Mouse (Mus musculus) small intestine, adult 2 months (tissue): ENCODE measurements at regions not wholly inside any gene's neighbourhood (a gene's known extent, or its start where the extent isn't known, plus 50 kb on each side); places are given as distances from the start of the nearest gene placed in this dataset.

Experiments used
- CTCF ChIP-seq: fragments of 200-500 bp; IDR thresholded peaks from 2 replicates; pipeline ENCODE4 v1.5.1; 2012; ENCODE audit warnings: low read depth, mild to moderate bottlenecking, control low read depth, inconsistent platforms, low read length, moderate library complexity, mixed read lengths; ENCODE audit not compliant: insufficient replicate concordance, insufficient read length; ENCODE audit errors: extremely low read depth
- POLR2A ChIP-seq: fragments of 200-500 bp; IDR thresholded peaks from 2 replicates; pipeline ENCODE4 v1.6.1; 2012; ENCODE audit warnings: low read depth, mild to moderate bottlenecking, control low read depth, inconsistent platforms, low read length, moderate library complexity

DNA sequence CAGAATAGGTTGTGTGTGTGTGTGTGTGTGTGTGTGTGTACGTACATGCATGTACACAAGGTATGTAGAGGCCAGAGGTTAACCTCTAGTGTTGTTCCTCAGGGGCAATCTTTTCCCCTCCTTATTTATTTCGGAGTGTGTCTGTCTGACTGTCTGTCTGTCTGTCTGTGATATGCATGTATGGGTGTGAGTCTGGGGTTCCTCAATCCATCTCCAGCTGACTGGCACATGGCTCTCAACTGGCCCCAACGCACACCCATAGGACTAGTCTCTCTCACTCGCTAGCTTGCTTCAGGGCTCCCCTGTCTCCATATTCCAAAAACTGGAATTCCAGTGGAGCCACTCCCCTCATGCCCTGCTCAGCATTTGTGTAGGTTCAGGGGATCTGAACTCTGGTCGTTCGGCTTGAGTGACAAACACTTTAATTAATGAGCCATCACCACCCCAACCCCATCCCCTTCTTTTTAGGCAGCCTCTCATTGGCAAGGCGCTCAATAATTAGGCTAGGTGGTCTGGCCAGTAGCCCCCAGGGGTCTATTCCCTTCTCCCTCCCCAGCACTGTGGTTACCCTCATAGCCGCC, 200.7 kb upstream of the Klf3 start:
- TF ChIP-seq POLR2A (no peak), CTCF (no peak)
